ENCODE assay signal across 24 mouse cellular contexts in genomic region chr6:17072763-17073484, GRCm38 (mm10). TPM values are rescaled to one million over a fixed set of nuclear protein-coding genes. Genes with fewer than 3 reads are reported as not detected.
DNase-seq lines count a peak whose midpoint lies in the region; ATAC-seq and TF ChIP-seq lines count a peak whose summit lies in the region.
"Had no signal": no experiment of that assay in that cellular context is flagged by ENCODE, and none has a peak within 500 bp of the region (broad histone marks: within the 10 kb centered on the region; RNA-seq: fewer than 3 reads in every experiment).

No protein-coding gene starts in this region.

- H3K9me3 ChIP-seq in intestine, embryonic 15.5 days = no peaks in the 10 kb centered on the region
- no peaks in the 10 kb centered on the region for H3K9me3 ChIP-seq in hindbrain, embryonic 10.5 days
- H3K9me3 ChIP-seq: embryonic facial prominence, embryonic 12.5 days; forebrain, embryonic 13.5 days; heart, embryonic 10.5 days had no signal

- no peak overlapping the region for H3K9ac ChIP-seq in intestine, embryonic 15.5 days
- H3K9ac ChIP-seq: embryonic facial prominence, embryonic 12.5 days; forebrain, embryonic 13.5 days; forebrain, postnatal 0 days had no signal

- H3ac ChIP-seq in myocyte (ENCODE audit: control insufficient read depth, insufficient read length) = no peak overlapping the region

- H3K4me3 ChIP-seq in intestine, embryonic 15.5 days (replicated peaks) = no peak overlapping the region
- no peak overlapping the region for H3K4me3 ChIP-seq in myocyte
- no peak overlapping the region for H3K4me3 ChIP-seq in hindbrain, embryonic 10.5 days
- H3K4me3 ChIP-seq: embryonic facial prominence, embryonic 12.5 days; forebrain, embryonic 13.5 days; gastrocnemius, adult 2 months; heart, embryonic 10.5 days had no signal

- no peak overlapping the region for H3K27ac ChIP-seq in intestine, embryonic 15.5 days
- no peak overlapping the region for H3K27ac ChIP-seq in hindbrain, embryonic 10.5 days
- H3K27ac ChIP-seq: embryonic facial prominence, embryonic 12.5 days; forebrain, embryonic 13.5 days; gastrocnemius, adult 2 months; heart, embryonic 10.5 days had no signal

- H3K27me3 ChIP-seq in intestine, embryonic 15.5 days (replicated peaks) = no peaks in the 10 kb centered on the region
- no peaks in the 10 kb centered on the region for H3K27me3 ChIP-seq in myocyte (ENCODE audit: control insufficient read depth, insufficient read depth, insufficient read length)
- peaks cover 19% of the 10 kb centered on the region for H3K27me3 ChIP-seq in hindbrain, embryonic 10.5 days (ENCODE audit: insufficient read depth, poor library complexity, severe bottlenecking)
- H3K27me3 ChIP-seq: embryonic facial prominence, embryonic 12.5 days had no signal

- ATAC-seq in intestine, embryonic 15.5 days = peak; percentile 77
- ATAC-seq in erythroid progenitor cell, adult 5-6 weeks (replicated peaks; ENCODE audit: low FRiP score, poor library complexity, severe bottlenecking) = no peak
- ATAC-seq: forebrain, embryonic 13.5 days; forebrain, postnatal 0 days; hindbrain, embryonic 16.5 days; inflammation-experienced regulatory T-cells, adult 6 months had no signal

- WGBS in intestine, embryonic 15.5 days = 34% methylated on average over 7 of the region's 7 CpGs
- 89% methylated on average over 7 of the region's 7 CpGs for WGBS in hindbrain, embryonic 10.5 days

- no peak for TF ChIP-seq POLR2A in myocyte (IDR thresholded peaks at IDR 0.05; ENCODE audit: insufficient read length, low read depth)

- H3K4me2 ChIP-seq in intestine, embryonic 15.5 days (replicated peaks) = no peak overlapping the region
- H3K4me2 ChIP-seq in myocyte (ENCODE audit: low read depth) = peak overlapping the region; percentile 71
- H3K4me2 ChIP-seq: embryonic facial prominence, embryonic 12.5 days; forebrain, embryonic 13.5 days had no signal

- peaks cover 89% of the 10 kb centered on the region for H3K79me2 ChIP-seq in myocyte (ENCODE audit: control insufficient read depth, insufficient read depth)

- peaks cover 8% of the 10 kb centered on the region for H3K4me1 ChIP-seq in intestine, embryonic 15.5 days (replicated peaks)
- peaks cover 10% of the 10 kb centered on the region for H3K4me1 ChIP-seq in hindbrain, embryonic 10.5 days (replicated peaks)

- H3K36me3 ChIP-seq in intestine, embryonic 15.5 days = no peaks in the 10 kb centered on the region
- no peaks in the 10 kb centered on the region for H3K36me3 ChIP-seq in myocyte (ENCODE audit: control insufficient read depth, insufficient read depth)
- H3K36me3 ChIP-seq in hindbrain, embryonic 10.5 days = no peaks in the 10 kb centered on the region
- H3K36me3 ChIP-seq: embryonic facial prominence, embryonic 12.5 days; heart, embryonic 10.5 days had no signal

- DNase-seq in 3T3-L1 (ENCODE audit: low read depth, low spot score) = peak; percentile 94
- peak; percentile 73 for DNase-seq in NIH3T3 (ENCODE audit: low read depth)
- DNase-seq in hindbrain, embryonic 10.5 days (ENCODE audit: low spot score) = no peak
- no peak for DNase-seq in layer of hippocampus, postnatal 25 days (ENCODE audit: extremely low spot score in 1 of 2, low spot score in 1 of 2)
- no peak for DNase-seq in kidney, postnatal 25 days
- DNase-seq: adrenal gland, postnatal 10 days; B cell, adult 2 months; cerebellum, adult 11-12 months; cerebellum, adult 9-10 months; cerebellum, postnatal 25 days; forebrain, postnatal 0 days; gastrocnemius, adult 2 months; gastrocnemius, postnatal 25 days; heart, adult 18-20 months; heart, postnatal 14 days had no signal

TF ChIP-seq in myocyte, 11 proteins besides CTCF, POLR2A, EP300 and RAD21:
- TF ChIP-seq CEBPB (IDR thresholded peaks at IDR 0.05; ENCODE audit: insufficient read depth, poor library complexity, severe bottlenecking) = 0 out of 2 replicates have a peak, but pooled peaks have one; percentile 23
- no peak for TF ChIP-seq TCF12 (IDR thresholded peaks at IDR 0.05; ENCODE audit: insufficient read depth, poor library complexity, severe bottlenecking)

RNA-seq across cellular contexts. Expression of gene Tes, which starts 8.0 kb away (rescaled TPM):
- polyA plus RNA-seq in intestine, embryonic 15.5 days (2015; fragmentation: Nextera tagmentation; extraction: Ambion mirVana) = 94.3 and 98.5 TPM in 2 replicates
- 34.5 TPM for polyA plus RNA-seq in myocyte (2012; fragmentation: generic; extraction: Trizol)
- 40.3 and 44.2 TPM in 2 replicates for polyA plus RNA-seq in hindbrain, embryonic 10.5 days (2016; fragmentation: Nextera tagmentation; extraction: Ambion mirVana)
- 1 to 10 TPM; 2.4 to 2.9 TPM for total RNA-seq in layer of hippocampus, postnatal 25 days (2021)
- total RNA-seq in erythroid progenitor cell, adult 5-6 weeks (2015; ENCODE audit: low replicate concordance) = 3.8 and 22.0 TPM in 2 replicates
- 4.5 and 5.3 TPM in 2 replicates for total RNA-seq in erythroid progenitor cell, adult 5-6 weeks (2017; ENCODE audit: low replicate concordance)
- total RNA-seq: MEL had no signal

Comparison
In these comparisons a context has a peak if more than half of its experiments do, and no peak if none do; other contexts are left out.
1. DNase-seq: peak in 3T3-L1 (single experiment) and NIH3T3 (single experiment); none in hindbrain, embryonic 10.5 days (single experiment), layer of hippocampus, postnatal 25 days (0 of 2) and kidney, postnatal 25 days (0 of 2).